ENCODE assay signal across 8 mouse cellular contexts in genomic region chr9:75434172-75434793, GRCm38 (mm10). TPM values are rescaled to one million over a fixed set of nuclear protein-coding genes. Genes with fewer than 3 reads are reported as not detected.
DNase-seq lines count a peak whose midpoint lies in the region; ATAC-seq and TF ChIP-seq lines count a peak whose summit lies in the region.

No protein-coding gene starts in this region.

- no peaks in the 10 kb centered on the region for H3K4me1 ChIP-seq in embryonic facial prominence, embryonic 11.5 days (ENCODE audit: control insufficient read depth, insufficient read depth, low read length)
- peaks cover 11% of the 10 kb centered on the region for H3K4me1 ChIP-seq in embryonic facial prominence, embryonic 10.5 days
- H3K4me1 ChIP-seq in CH12.LX (ENCODE audit: control insufficient read depth in 1 of 2, insufficient read depth in 2 of 2), result peaks cover 12 to 57% of the 10 kb centered on the region in 2 experiments

- peak; percentile 85 for TF ChIP-seq EP300 in CH12.LX (IDR thresholded peaks at IDR 0.05; ENCODE audit: low read length)

- no peak overlapping the region for H3K9ac ChIP-seq in embryonic facial prominence, embryonic 11.5 days (replicated peaks; ENCODE audit: low read length)
- peak overlapping the region; percentile 15; the same call in 1 of the 2 replicates for H3K9ac ChIP-seq in CH12.LX (ENCODE audit: insufficient read depth, low read depth)

- peak; percentile 25 to 75; a peak in 3 of 4 replicates for TF ChIP-seq CTCF in CH12.LX (conservative IDR thresholded peaks at IDR 0.05 in 1 of 2, IDR thresholded peaks at IDR 0.05 in 1 of 2; ENCODE audit: low read depth in 2 of 2, low read length in 2 of 2)

- H3K4me2 ChIP-seq in embryonic facial prominence, embryonic 11.5 days (ENCODE audit: low read depth, low read length), result no peak overlapping the region
- peak overlapping the region; percentile 14; the same call in 1 of the 2 replicates for H3K4me2 ChIP-seq in CH12.LX (ENCODE audit: insufficient read depth, low read depth, poor library complexity, severe bottlenecking)

- dilution Hi-C loops in CH12.LX (cut with MboI; ENCODE audit: extremely low pct_ligation_motif_present, extremely low pct_unique_long_range_greater_than_20kb, low sequenced_read_pairs), result no loop called here

- H3K27ac ChIP-seq in embryonic facial prominence, embryonic 11.5 days (replicated peaks; ENCODE audit: low read depth, low read length), result no peak overlapping the region
- no peak overlapping the region for H3K27ac ChIP-seq in embryonic facial prominence, embryonic 10.5 days (replicated peaks)
- H3K27ac ChIP-seq in CH12.LX (ENCODE audit: insufficient read depth, low read depth), result peak overlapping the region; percentile 74

- H3K79me2 ChIP-seq in CH12.LX (replicated peaks; ENCODE audit: control insufficient read depth, extremely low read depth, insufficient read depth, poor library complexity, severe bottlenecking), result no peaks in the 10 kb centered on the region

- peak; percentile 66 for TF ChIP-seq RAD21 in CH12.LX (IDR thresholded peaks at IDR 0.05; ENCODE audit: low read depth, low read length)

- no peaks in the 10 kb centered on the region for H3K36me3 ChIP-seq in embryonic facial prominence, embryonic 11.5 days (replicated peaks; ENCODE audit: control insufficient read depth, insufficient read depth, low read depth, low read length)
- no peaks in the 10 kb centered on the region for H3K36me3 ChIP-seq in embryonic facial prominence, embryonic 10.5 days (replicated peaks)
- no peaks in the 10 kb centered on the region for H3K36me3 ChIP-seq in CH12.LX (replicated peaks in 1 of 2; ENCODE audit: control insufficient read depth in 1 of 2, insufficient read depth in 1 of 2, low read length in 1 of 2)

- 44% methylated on average over 7 of the region's 7 CpGs for WGBS in embryonic facial prominence, embryonic 11.5 days
- WGBS in embryonic facial prominence, embryonic 10.5 days, result 52% methylated on average over 7 of the region's 7 CpGs
- 10% methylated on average over 7 of the region's 7 CpGs for WGBS in large intestine, adult 2 months

- ATAC-seq in embryonic facial prominence, embryonic 11.5 days (replicated peaks; ENCODE audit: insufficient number of reproducible peaks, low FRiP score, low TSS enrichment, low read depth), result no peak
- ATAC-seq in common myeloid progenitor, adult 5-6 weeks (replicated peaks; ENCODE audit: low read depth, poor library complexity, severe bottlenecking), result peak; percentile 65
- ATAC-seq in megakaryocyte, adult 5-6 weeks (ENCODE audit: poor library complexity, severe bottlenecking), result peak; percentile 83

- in situ Hi-C loops in CH12.LX (cut with MboI; ENCODE audit: low pct_ligation_motif_present, low pct_unique_long_range_greater_than_20kb, low sequenced_read_pairs), result loop anchor here (10.0 kb wide), 1 partner anchor 119 kb away; no protein-coding TSS in a partner anchor

- TF ChIP-seq POLR2A in CH12.LX (IDR thresholded peaks at IDR 0.05; ENCODE audit: low read depth, low read length), result peak; percentile 19; the same call in 1 of the 2 replicates

- DNase-seq in embryonic facial prominence, embryonic 11.5 days (ENCODE audit: low spot score), result peak; percentile 68
- DNase-seq in embryonic facial prominence, embryonic 10.5 days (ENCODE audit: low spot score), result no peak
- peak; percentile 93 for DNase-seq in CH12.LX (ENCODE audit: extremely low read depth)
- peak; percentile 52 for DNase-seq in heart, postnatal 25 days (ENCODE audit: low spot score)
- DNase-seq in large intestine, adult 2 months (ENCODE audit: low read depth, low spot score), result peak; percentile 67
- peak; percentile 51 for DNase-seq in testis, postnatal 10 days (ENCODE audit: low spot score)

- H3K4me3 ChIP-seq in embryonic facial prominence, embryonic 11.5 days (ENCODE audit: low read depth, low read length), result no peak overlapping the region
- no peak overlapping the region for H3K4me3 ChIP-seq in embryonic facial prominence, embryonic 10.5 days
- H3K4me3 ChIP-seq in CH12.LX (replicated peaks in 1 of 3; ENCODE audit: low read depth in 2 of 3, low read length in 2 of 3, poor library complexity in 1 of 3), result peak overlapping the region in 1 of 3 experiments; percentile 19

- intact Hi-C loops in heart, postnatal 25 days (cut with DNase I), result no loop called here

- H3K27me3 ChIP-seq in embryonic facial prominence, embryonic 11.5 days (ENCODE audit: control insufficient read depth, insufficient read depth, low read length), result no peaks in the 10 kb centered on the region
- no peaks in the 10 kb centered on the region for H3K27me3 ChIP-seq in embryonic facial prominence, embryonic 10.5 days (replicated peaks; ENCODE audit: low read depth, poor library complexity, severe bottlenecking)
- no peaks in the 10 kb centered on the region for H3K27me3 ChIP-seq in CH12.LX (replicated peaks)

- H3K9me3 ChIP-seq in embryonic facial prominence, embryonic 11.5 days (replicated peaks; ENCODE audit: control insufficient read depth, low read length), result no peaks in the 10 kb centered on the region
- no peaks in the 10 kb centered on the region for H3K9me3 ChIP-seq in embryonic facial prominence, embryonic 10.5 days
- H3K9me3 ChIP-seq in CH12.LX (replicated peaks; ENCODE audit: low read length), result no peaks in the 10 kb centered on the region

TF ChIP-seq in CH12.LX, 34 proteins besides CTCF, POLR2A, EP300 and RAD21 (continues in another document):
- no peak for TF ChIP-seq USF2 (conservative IDR thresholded peaks at IDR 0.05; ENCODE audit: low read depth, low read length)
- peak; percentile 73 for TF ChIP-seq SMC3 (IDR thresholded peaks at IDR 0.05; ENCODE audit: low read depth, low read length)
- TF ChIP-seq ZNF384 (IDR thresholded peaks at IDR 0.05; ENCODE audit: low read depth, low read length), result peak; percentile 62
- 0 out of 2 replicates have a peak, but pooled peaks have one; percentile 21 for TF ChIP-seq KAT2A (IDR thresholded peaks at IDR 0.05; ENCODE audit: insufficient replicate concordance, low read length)
- no peak for TF ChIP-seq PAX5 (IDR thresholded peaks at IDR 0.05; ENCODE audit: low read length)
- TF ChIP-seq CHD2 (IDR thresholded peaks at IDR 0.05; ENCODE audit: low read length), result peak; percentile 68; the same call in 1 of the 2 replicates
- TF ChIP-seq SIN3A (IDR thresholded peaks at IDR 0.05; ENCODE audit: low read length), result peak; percentile 89
- no peak for TF ChIP-seq POLR2AphosphoS2 (IDR thresholded peaks at IDR 0.05; ENCODE audit: low read depth, low read length)
- peak; percentile 93 for TF ChIP-seq TCF12 (IDR thresholded peaks at IDR 0.05; ENCODE audit: low read depth, low read length)
- TF ChIP-seq MAX (IDR thresholded peaks at IDR 0.05; ENCODE audit: low read length), result peak; percentile 59
- no peak for TF ChIP-seq GABPA (IDR thresholded peaks at IDR 0.05; ENCODE audit: insufficient replicate concordance, low read depth, low read length)
- TF ChIP-seq JUN (IDR thresholded peaks at IDR 0.05; ENCODE audit: insufficient read depth, low read depth, low read length), result peak; percentile 64
- peak; percentile 59 for TF ChIP-seq RCOR1 (conservative IDR thresholded peaks at IDR 0.05; ENCODE audit: low read depth, low read length)
- peak; percentile 74 for TF ChIP-seq JUND (conservative IDR thresholded peaks at IDR 0.05; ENCODE audit: low read depth, low read length)
- TF ChIP-seq HCFC1 (IDR thresholded peaks at IDR 0.05; ENCODE audit: low read depth, low read length), result peak; percentile 57
- TF ChIP-seq ETS1 (conservative IDR thresholded peaks at IDR 0.05; ENCODE audit: low read depth, low read length), result peak; percentile 94
- TF ChIP-seq CHD1 (IDR thresholded peaks at IDR 0.05; ENCODE audit: low read depth, low read length), result 0 out of 2 replicates have a peak, but pooled peaks have one; percentile 33
- 0 out of 2 replicates have a peak, but pooled peaks have one; percentile 54 for TF ChIP-seq MYC (IDR thresholded peaks at IDR 0.05; ENCODE audit: low read depth, low read length)
- no peak for TF ChIP-seq UBTF (IDR thresholded peaks at IDR 0.05; ENCODE audit: low read depth, low read length)
- TF ChIP-seq BHLHE40 (IDR thresholded peaks at IDR 0.05; ENCODE audit: low read depth, low read length), result peak; percentile 85
- TF ChIP-seq MXI1 (IDR thresholded peaks at IDR 0.05; ENCODE audit: low read depth, low read length), result no peak; the same call in 1 of the 2 replicates
- TF ChIP-seq ZC3H11A (IDR thresholded peaks at IDR 0.05; ENCODE audit: low read depth, low read length), result peak; percentile 25; the same call in 1 of the 2 replicates
- peak; percentile 87; the same call in 1 of the 2 replicates for TF ChIP-seq MEF2A (IDR thresholded peaks at IDR 0.05; ENCODE audit: borderline replicate concordance, low read depth, low read length)
- TF ChIP-seq ZMIZ1 (IDR thresholded peaks at IDR 0.05; ENCODE audit: low read depth, low read length), result no peak; the same call in 1 of the 2 replicates
- TF ChIP-seq MAZ (IDR thresholded peaks at IDR 0.05; ENCODE audit: low read depth, low read length), result peak; percentile 65; the same call in 1 of the 2 replicates

RNA-seq across cellular contexts. Expression of gene Leo1, which starts 7.0 kb away (rescaled TPM):
- 50.5 and 50.7 TPM in 2 replicates for polyA plus RNA-seq in embryonic facial prominence, embryonic 11.5 days (2014; fragmentation: Nextera tagmentation; extraction: Ambion mirVana)
- polyA plus RNA-seq in embryonic facial prominence, embryonic 10.5 days (2016; fragmentation: Nextera tagmentation; extraction: Ambion mirVana), result 53.9 and 57.7 TPM in 2 replicates
- total RNA-seq in CH12.LX (2012; rRNA removed), result 49.9 and 59.7 TPM in 2 replicates
- total RNA-seq in CH12.LX (2014; rRNA removed), result 43.1 and 46.7 TPM in 2 replicates
- polyA plus RNA-seq in CH12.LX (2012; ENCODE audit: insufficient read length, low read depth), result 60.7 and 73.4 TPM in 2 replicates
- 52.9 and 59.2 TPM in 2 replicates for total RNA-seq in common myeloid progenitor, adult 5-6 weeks (2017)
- total RNA-seq in heart, postnatal 25 days (2021), result 10 to 100 TPM; 12.0 to 20.6 TPM
- 3.9 and 4.8 TPM in 2 replicates for polyA plus RNA-seq in large intestine, adult 2 months (2012; rRNA removed)
- total RNA-seq in megakaryocyte, adult 5-6 weeks (2015), result 12.5 and 16.3 TPM in 2 replicates
- total RNA-seq in megakaryocyte, adult 5-6 weeks (2017), result 32.5 and 35.6 TPM in 2 replicates

RNA-seq across cellular contexts. Expression of gene Mapk6, which starts 24.5 kb away (rescaled TPM):
- 142 and 152 TPM in 2 replicates for polyA plus RNA-seq in embryonic facial prominence, embryonic 11.5 days (2014; fragmentation: Nextera tagmentation; extraction: Ambion mirVana)
- 149 and 151 TPM in 2 replicates for polyA plus RNA-seq in embryonic facial prominence, embryonic 10.5 days (2016; fragmentation: Nextera tagmentation; extraction: Ambion mirVana)
- total RNA-seq in CH12.LX (2012; rRNA removed), result 34.2 and 41.0 TPM in 2 replicates
- total RNA-seq in CH12.LX (2014; rRNA removed), result 20.9 and 23.3 TPM in 2 replicates
- 53.5 and 62.2 TPM in 2 replicates for polyA plus RNA-seq in CH12.LX (2012; ENCODE audit: insufficient read length, low read depth)
- total RNA-seq in common myeloid progenitor, adult 5-6 weeks (2017), result 55.3 and 76.2 TPM in 2 replicates
- total RNA-seq in heart, postnatal 25 days (2021), result 10 to 100 TPM; 30.9 to 31.0 TPM
- 19.4 and 43.7 TPM in 2 replicates for polyA plus RNA-seq in large intestine, adult 2 months (2012; rRNA removed)
- total RNA-seq in megakaryocyte, adult 5-6 weeks (2015), result 36.0 and 39.6 TPM in 2 replicates
- total RNA-seq in megakaryocyte, adult 5-6 weeks (2017), result 26.6 and 29.3 TPM in 2 replicates
